Mouse (Mus musculus): Measurements from ENCODE around the gene Hnrnpll.
"Not testable (repeated sequence)": the region's sequence is repeated elsewhere in the genome, so short reads cannot be mapped to it uniquely, and the experiment has no call there.

Hnrnpll gene

GRCm38 (mm10) chr17:80059731-80060130 is 2.4 kb downstream of the Hnrnpll start:
- DNase-seq (ENCODE audit: low spot score) = no peak

DNA sequence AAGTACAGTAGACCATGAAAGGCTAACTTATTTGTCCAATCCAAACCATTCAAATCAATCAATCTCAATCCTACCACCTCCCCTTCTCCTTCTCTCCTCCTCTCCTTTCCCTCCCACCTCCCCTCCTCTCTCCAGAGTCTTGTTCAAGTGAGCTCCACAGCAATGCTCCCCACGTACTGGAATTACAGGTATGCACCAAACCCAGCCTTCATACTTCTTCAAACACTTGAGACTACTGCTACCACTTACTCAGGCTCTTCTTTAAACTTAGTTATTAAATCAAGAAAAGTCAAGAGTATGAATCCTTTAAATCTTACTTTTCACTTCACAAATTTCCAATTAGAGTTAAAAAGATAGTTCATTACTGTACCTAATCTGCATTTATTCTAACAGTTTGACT is 3.6 kb downstream of the Hnrnpll start:
- DNase-seq (ENCODE audit: low spot score) = no peak

DNA sequence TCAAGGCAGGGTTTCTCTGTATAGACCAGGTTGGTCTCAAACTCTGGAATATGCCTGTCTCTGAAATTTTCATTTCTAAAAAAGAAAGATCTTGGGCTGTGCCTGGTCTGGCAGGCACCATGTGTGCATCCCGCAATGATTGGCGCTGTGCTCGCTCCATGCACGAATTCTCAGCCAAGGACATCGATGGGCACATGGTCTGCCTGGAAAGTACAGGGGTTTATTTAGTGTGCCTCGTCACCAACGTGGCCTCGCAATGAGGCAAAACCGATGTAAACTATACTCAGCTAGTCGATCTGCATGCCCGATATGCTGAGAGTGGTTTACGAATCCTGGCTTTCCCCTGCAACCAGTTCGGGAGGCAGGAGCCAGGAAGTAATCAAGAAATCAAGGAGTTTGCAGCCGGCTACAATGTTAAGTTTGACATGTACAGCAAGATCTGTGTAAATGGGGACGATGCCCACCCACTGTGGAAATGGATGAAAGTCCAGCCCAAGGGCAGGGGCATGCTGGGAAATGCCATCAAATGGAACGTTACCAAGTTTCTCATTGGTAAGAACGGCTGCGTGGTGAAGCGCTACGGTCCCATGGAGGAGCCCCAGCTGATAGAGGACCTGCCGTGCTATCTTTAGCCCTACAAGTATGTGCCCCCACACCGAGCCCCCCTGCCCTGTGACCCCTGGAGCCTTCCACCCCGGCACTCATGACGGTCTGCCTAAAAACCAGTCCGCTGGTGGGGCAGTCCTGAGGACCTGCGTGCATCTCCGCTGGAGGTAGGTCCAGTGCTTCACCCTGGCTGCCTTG is 8.0 kb downstream of the Hnrnpll start:
- DNase-seq (ENCODE audit: low spot score) = no peak

DNA sequence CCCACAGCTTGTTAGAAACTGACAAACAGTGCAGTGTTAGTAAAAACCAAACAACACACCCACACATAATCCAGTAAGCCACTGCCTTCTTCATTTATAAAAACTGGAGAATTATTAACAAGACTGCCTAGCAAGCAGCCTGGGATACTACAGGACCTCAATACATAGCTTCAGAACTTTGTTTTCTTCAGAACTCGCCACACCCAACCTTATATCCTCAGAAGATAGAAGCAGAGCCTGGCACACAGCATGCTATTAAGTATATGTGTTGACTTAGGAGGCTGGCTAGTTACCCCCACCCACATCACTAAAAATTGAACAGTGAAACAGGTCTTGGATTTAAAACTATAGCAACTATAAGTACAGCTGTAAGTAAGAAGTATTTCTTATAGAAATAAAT is 10.5 kb downstream of the Hnrnpll start:
- no peak for DNase-seq (ENCODE audit: low spot score)

DNA sequence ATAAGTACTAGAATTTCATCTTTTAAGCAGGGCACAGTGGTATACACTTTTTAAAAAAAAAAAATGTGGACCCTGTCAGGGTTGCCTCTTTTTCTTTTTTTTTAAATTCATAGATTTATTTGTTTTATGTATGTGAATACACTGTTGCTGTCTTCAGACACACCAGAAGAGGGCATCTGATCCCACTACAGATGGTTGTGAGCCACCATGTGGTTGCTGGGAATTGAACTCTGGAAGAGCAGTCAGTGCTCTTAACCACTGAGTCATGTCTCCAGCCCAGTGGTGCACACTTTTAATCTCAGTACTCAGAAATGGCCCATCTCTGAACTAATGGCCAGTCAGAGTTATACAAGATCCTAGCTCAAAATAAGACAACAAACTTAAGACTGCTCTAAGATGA is 12.8 kb downstream of the Hnrnpll start:
- DNase-seq (ENCODE audit: low spot score) = not testable (repeated sequence)

DNA sequence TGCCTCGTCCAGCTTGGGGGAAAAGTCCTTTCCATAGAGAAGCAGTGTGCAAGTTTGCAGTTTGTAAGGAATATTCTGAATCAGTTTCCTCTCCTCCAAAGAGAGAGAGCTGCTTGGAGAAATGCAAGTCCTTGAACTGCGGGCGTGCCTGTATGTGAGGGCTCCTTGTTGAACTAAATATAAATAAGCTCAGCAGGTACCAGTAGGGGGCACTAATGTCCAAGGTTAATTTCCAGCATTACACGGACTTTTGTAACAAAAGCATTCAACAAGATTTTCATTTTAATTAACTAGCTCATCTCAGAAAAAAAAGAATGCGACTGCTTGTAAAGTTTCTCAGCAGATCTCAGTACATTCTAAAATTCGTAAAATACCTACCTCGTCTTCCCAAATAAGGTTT is 13.9 kb downstream of the Hnrnpll start:
- DNase-seq (ENCODE audit: low spot score) = peak; percentile 47

DNA sequence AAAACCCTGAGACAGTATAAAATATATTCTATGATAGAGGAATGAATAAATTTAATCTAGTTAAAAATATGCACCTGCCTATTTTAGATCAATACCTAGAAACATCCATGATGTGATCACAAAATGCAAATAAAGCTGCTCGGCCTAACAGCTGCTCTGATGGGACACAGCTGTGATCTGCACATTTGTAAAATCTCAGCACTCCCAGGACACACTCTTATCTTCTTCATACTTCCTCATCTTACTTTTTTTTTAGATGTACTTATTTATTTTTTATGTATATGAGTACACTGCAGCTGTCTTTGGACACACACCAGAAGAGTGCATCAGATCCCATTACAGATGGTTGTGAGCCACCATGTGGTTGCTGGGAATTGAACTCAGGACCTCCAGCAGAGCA is 20.4 kb downstream of the Hnrnpll start:
- no peak for DNase-seq (ENCODE audit: low spot score)

DNA sequence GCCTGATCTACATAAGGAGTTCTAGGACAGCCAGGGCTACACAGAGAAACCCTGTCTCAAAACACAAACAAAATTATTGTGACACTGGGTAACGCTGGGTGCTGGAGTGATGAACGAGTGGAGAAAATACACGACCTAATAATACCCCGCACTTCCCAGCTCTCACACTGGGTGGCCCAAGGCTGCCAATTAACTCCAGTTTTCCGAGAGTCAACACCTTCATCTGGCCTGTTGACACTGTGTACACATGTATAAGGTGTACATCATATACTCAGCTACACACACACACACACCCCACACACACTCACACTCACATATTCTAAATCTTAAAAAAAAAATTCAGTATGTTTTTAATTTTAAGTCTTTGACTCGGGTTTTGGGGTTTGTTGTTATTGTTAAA is 33.5 kb downstream of the Hnrnpll start:
- no peak for DNase-seq (ENCODE audit: low spot score)

GRCm38 (mm10) chr17:80026189-80026936 is 35.8 kb downstream of the Hnrnpll start:
- DNase-seq (ENCODE audit: low spot score) = no peak

DNA sequence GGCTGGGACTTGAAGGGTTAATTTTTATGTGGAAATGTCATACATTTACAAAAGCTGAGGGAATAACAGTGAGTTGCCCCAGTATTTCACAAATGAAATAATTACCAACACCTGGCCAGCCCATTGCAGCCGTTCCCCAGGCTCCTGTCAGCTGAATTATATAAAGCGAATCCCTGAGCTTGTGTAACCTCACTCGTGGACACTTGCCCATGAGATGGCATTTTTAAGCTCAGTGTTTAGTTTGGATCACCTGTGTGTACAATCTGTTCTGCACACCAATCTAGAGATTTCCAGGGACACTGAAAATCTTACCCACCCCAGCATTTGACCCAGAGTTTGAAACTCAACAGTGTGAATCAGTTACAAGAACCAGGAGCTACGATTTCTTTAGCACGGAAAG is 40.0 kb downstream of the Hnrnpll start:
- DNase-seq (ENCODE audit: low spot score) = no peak

DNA sequence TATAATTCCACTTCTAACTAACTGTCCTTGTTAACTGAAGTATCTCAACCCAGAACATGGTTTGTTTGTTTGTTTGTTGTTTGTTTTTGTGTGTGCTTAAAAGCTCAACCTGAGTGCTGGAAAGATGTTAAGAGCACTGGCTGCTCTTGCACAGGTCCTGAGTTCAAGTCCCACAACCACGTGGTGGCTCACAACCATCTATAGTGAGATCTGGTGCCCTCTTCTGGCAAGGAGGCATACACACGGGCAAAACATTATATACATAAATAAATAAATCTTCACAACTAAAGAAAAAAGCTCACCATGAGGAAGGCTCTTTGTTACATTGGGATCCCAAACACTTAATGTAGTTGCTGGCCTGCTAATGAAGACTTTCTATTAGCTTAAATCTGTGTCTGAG is 41.6 kb downstream of the Hnrnpll start:
- no peak for DNase-seq (ENCODE audit: low spot score)

DNA sequence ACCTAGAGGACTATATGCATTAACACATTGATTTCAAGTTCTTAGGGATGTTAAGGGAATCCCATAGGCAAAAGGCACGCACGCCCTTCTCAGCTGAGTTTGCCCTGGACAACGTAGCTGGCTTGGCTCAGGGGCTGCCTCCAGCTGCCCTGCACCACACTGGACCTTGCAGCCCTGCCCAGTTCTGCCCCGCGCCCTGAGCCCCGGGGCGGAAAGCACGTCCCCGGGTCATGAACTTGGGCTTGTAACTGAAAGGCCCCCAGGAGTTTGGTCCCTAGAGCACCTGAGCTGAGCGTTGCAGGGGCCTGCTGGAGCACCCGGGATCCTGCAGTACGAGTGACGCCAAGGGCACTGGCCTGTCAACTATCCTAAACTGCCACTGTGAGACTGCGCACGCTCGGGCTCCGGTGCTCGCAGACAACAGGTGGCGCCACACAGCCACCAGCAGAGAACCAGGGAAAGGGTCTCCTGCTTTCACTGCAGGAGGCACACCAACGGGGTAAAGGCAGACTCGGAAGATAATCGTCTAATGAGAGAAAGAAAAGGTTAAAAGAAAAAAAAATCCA is 43.1 kb downstream of the Hnrnpll start:
- DNase-seq (ENCODE audit: low spot score) = no peak

DNA sequence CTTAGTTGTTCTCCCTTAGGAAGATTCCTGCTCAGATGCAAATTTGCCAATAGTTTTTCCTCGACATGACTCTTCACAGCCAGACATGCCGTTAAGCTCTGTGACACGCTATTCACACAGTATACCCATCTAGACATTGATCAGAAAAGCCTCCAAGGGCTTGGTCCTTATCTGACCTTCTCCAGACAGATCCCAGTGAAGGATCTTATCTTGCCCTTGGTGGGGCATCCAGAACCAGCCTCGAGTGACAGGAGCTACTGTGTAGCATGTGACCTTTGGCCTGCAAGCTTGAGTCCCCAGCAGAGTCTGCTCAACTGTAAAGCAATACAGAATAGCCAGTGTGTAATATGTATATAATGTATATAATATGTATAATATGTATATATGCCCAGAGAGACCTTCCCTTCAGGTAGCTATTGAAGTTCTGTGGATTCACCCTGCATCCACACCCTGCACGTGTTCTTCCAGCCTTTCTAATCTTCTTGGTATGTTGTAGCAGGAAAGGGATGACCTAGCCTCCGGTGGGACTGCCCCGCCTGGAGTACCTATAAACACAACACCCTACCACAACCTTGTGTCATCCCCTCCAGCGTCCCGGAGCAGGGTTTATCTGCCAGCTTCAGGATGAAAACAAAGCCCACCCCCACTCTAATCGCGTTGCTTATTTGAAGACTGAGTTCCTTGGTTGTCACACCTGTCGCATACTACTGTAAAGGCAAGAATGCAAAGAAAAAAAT is 43.7 kb downstream of the Hnrnpll start:
- no peak for DNase-seq (ENCODE audit: low spot score)

GRCm38 (mm10) chr17:80017389-80017788 is 44.7 kb downstream of the Hnrnpll start:
- peak; percentile 23 for DNase-seq (ENCODE audit: low spot score)

- not testable (repeated sequence) for DNase-seq (ENCODE audit: low spot score)
These were observed 45.7 kb downstream of the Hnrnpll start for GRCm38 (mm10) chr17:80016400-80016799.

DNA sequence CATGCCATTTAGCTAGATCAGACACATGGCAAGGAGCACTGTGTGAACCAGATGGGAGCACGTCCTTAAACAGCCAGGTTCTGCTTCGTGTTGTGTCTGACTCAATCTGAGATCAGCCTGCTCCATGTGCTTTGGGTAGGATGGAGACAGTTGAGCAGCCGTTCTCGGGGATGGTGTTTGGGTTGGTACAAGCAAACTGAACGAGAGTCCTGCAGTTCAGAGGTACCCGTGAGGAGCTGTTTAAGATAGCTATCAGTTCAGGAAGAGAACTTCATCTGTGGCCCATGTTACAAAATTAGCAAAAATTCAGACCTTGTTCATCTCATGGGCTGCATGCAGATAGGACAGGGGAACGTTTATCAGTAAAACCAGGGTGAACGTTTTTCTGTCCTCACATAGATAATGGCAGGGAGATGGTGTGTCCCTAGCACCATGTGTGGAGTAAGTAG is 47.7 kb downstream of the Hnrnpll start:
- DNase-seq (ENCODE audit: low spot score) = no peak

DNA sequence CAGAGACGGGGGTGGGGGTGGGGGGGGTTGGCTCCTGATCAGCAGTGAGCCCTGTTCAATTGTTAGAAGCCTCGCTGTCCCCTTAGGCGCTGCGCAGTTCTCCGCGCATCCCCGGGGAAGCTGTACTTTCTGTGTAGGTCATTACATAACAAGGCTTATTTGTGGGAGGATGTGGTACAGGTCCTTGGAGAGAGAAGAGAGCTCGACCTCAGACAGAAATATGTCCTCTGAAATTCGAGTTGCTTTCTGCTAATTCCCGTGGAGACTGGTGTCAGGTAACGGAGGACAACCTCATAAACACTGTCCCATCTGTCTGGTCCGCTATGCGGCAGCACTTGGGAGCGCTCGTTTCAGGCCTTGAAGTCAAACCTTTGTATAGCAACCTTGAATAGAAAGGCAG is 52.2 kb downstream of the Hnrnpll start:
- DNase-seq (ENCODE audit: low spot score) = no peak

GRCm38 (mm10) chr17:80008847-80009246 is 53.3 kb downstream of the Hnrnpll start:
- DNase-seq (ENCODE audit: low spot score) = peak; percentile 19

- peak; percentile 57 for DNase-seq (ENCODE audit: low spot score)
These were observed 57.5 kb downstream of the Hnrnpll start for GRCm38 (mm10) chr17:80004345-80005239.

- not testable (repeated sequence) for DNase-seq (ENCODE audit: low spot score)
These were observed 58.3 kb downstream of the Hnrnpll start for GRCm38 (mm10) chr17:80003851-80004250.

DNA sequence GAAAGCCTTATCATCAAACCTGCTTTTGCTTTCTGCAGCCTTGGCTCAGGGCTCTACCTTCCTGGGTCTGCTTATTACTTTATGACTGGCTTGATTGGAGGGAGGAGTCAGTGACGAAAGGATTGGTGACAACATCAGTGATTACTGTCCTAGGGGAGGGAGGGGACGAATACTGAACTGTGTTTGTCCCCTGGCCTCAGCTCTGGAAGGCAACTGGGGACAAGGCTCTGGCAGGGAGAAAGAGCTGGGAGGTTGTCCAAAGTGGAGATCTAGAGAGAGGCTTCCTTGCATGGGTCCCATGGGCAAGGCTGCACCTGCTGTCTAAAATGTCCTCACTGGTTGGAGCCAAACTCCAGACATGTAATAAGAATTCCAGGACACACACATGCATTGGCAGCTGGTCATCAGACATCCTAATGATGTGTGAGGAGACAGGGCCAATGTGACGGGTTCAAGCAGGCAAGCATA is 59.7 kb downstream of the Hnrnpll start:
- no peak for DNase-seq (ENCODE audit: low spot score)

All from urinary bladder, postnatal 25 days (tissue).